Mouse (Mus musculus): ENCODE results near the gene Crk. TPM values are rescaled to one million over a fixed set of nuclear protein-coding genes. Genes with fewer than 3 reads are reported as not detected.

Crk gene
- polyA plus RNA-seq, 1 experiment from 2014 or later = 71.1 TPM

DNA sequence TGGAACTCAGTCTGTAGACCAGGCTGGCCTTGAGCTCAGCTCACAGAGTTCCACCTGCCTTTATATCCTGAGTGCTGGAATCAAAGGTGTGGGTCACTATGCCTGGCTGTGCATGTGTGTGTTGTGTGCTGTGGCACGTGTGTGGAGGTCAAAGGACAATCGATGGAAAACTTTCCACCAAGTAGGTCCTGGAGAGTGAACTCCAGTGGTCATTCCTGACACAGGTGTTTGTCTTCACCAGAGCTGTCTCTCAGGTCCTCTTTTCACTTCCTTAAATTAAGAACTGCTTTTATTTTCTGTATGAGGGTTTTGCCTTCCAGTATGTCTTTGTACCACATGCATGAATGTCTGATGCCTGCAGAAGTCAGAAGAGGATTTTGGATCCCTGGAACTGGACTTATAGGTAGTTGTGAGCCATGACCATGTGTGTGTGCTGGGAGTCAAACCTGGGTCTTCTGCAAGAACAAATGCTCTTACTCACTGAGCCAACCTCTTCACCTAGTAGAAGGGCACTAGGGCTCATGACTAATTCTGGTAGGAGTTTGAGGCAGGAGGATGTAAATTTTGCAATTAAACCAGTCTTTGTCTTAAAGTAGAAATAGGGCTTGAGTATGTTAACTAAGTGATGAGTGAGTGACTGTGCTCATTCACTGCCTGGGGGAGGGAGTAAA is 58.9 kb downstream of the Crk start:
- Histone ChIP-seq H3K4me1 (replicated peaks; ENCODE audit: control insufficient read depth, insufficient read depth, low read length) (peaks cover 34% of the 10 kb centered on the region), H3K9me3 (ENCODE audit: control insufficient read depth, low read length) (no peaks in the 10 kb centered on the region), H3K4me3 (ENCODE audit: low read depth, low read length) (no peak overlapping the region), H3K36me3 (ENCODE audit: control insufficient read depth, insufficient read depth, low read length) (peaks cover 19% of the 10 kb centered on the region; the same call in 1 of the 2 replicates), H3K27me3 (replicated peaks; ENCODE audit: control insufficient read depth, insufficient read depth, low read length) (no peaks in the 10 kb centered on the region), H3K27ac (ENCODE audit: low read depth, low read length) (no peak overlapping the region), H3K9ac (ENCODE audit: low read depth, low read length) (no peak overlapping the region), H3K4me2 (no peak overlapping the region)
- DNase-seq (ENCODE audit: low spot score) (no peak), ATAC-seq (replicated peaks; ENCODE audit: low FRiP score) (no peak)
- WGBS = 83% methylated on average over 2 of the region's 2 CpGs

DNA sequence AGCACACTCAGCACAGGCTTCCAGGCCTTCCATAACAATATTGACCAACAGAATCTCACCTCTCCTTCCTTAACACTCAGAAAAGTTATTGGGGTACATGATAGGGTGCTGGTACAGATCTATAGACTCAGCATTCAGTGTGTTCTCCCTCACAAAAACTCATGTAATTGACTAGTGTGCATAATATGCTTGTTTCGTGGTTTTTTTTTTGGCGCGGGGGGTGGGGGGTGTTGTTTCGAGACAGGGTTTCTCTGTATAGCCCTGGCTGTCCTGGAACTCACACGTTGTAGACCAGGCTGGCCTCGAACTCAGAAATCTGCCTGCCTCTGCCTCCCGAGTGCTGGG is 59.4 kb downstream of the Crk start:
- Histone ChIP-seq H3K4me2 (no peak overlapping the region), H3K27ac (ENCODE audit: low read depth, low read length) (no peak overlapping the region), H3K4me1 (replicated peaks; ENCODE audit: control insufficient read depth, insufficient read depth, low read length) (peaks cover 34% of the 10 kb centered on the region), H3K9ac (ENCODE audit: low read depth, low read length) (no peak overlapping the region), H3K27me3 (replicated peaks; ENCODE audit: control insufficient read depth, insufficient read depth, low read length) (no peaks in the 10 kb centered on the region), H3K9me3 (ENCODE audit: control insufficient read depth, low read length) (no peaks in the 10 kb centered on the region), H3K36me3 (ENCODE audit: control insufficient read depth, insufficient read depth, low read length) (peaks cover 20% of the 10 kb centered on the region; the same call in 1 of the 2 replicates), H3K4me3 (ENCODE audit: low read depth, low read length) (no peak overlapping the region)
- WGBS = 90% methylated on average over 7 of the region's 7 CpGs
- DNase-seq (ENCODE audit: low spot score) (no peak), ATAC-seq (replicated peaks; ENCODE audit: low FRiP score) (no peak)

DNA sequence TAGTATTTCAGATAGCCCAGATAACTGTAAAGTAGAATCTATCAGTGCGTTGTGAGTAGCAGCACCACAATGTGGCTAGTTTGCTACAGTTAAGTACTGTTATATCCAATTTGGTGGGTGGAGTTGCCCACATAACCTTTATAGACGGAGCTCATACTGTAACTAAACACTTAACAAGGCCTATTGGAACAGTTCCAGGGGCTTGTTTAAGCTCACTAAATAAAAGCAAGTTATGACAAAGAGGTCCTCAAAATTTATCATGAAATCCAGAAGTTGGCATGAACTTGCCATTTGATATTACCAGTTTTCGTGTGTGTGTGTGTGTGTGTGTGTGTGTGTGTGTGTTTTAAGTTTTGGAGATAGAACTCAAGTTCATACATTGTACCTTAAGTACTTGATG is 61.1 kb downstream of the Crk start:
- Histone ChIP-seq H3K9me3 (ENCODE audit: control insufficient read depth, low read length) (no peaks in the 10 kb centered on the region), H3K4me3 (ENCODE audit: low read depth, low read length) (no peak overlapping the region), H3K27ac (ENCODE audit: low read depth, low read length) (no peak overlapping the region), H3K4me1 (replicated peaks; ENCODE audit: control insufficient read depth, insufficient read depth, low read length) (peaks cover 29% of the 10 kb centered on the region), H3K36me3 (ENCODE audit: control insufficient read depth, insufficient read depth, low read length) (peaks cover 22% of the 10 kb centered on the region; the same call in 1 of the 2 replicates), H3K27me3 (replicated peaks; ENCODE audit: control insufficient read depth, insufficient read depth, low read length) (no peaks in the 10 kb centered on the region), H3K9ac (ENCODE audit: low read depth, low read length) (no peak overlapping the region), H3K4me2 (no peak overlapping the region)
- ATAC-seq (replicated peaks; ENCODE audit: low FRiP score) (no peak), DNase-seq (ENCODE audit: low spot score) (no peak)
- WGBS = 76% methylated on average over 3 of the region's 3 CpGs

DNA sequence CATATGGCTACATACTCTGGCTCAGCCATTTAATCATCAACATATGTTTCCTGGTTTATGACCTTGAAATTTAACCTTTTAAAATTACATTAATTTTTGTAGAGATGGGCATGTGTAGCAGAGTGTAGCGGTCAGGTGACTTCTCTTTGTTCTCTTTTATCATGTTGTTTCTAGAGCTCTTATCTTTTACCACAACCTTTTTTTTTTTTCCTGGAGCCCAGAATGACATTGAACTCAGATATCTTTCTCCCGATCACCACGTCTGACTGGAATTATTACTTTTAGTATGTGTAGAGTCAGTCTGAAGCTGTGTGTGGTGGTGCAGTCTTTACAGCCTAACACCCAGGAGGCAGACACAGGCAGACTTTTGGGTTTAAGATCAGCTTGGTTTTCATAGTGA is 62.6 kb downstream of the Crk start:
- H3K4me2 ChIP-seq = no peak overlapping the region
- H3K27me3 ChIP-seq (replicated peaks; ENCODE audit: control insufficient read depth, insufficient read depth, low read length) = no peaks in the 10 kb centered on the region
- H3K4me3 ChIP-seq (ENCODE audit: low read depth, low read length) = no peak overlapping the region
- peaks cover 24% of the 10 kb centered on the region for H3K4me1 ChIP-seq (replicated peaks; ENCODE audit: control insufficient read depth, insufficient read depth, low read length)
- H3K27ac ChIP-seq (ENCODE audit: low read depth, low read length) = no peak overlapping the region
- no peak for ATAC-seq (replicated peaks; ENCODE audit: low FRiP score)
- no peak overlapping the region for H3K9ac ChIP-seq (ENCODE audit: low read depth, low read length)
- 52% methylated on average over 3 of the region's 3 CpGs for WGBS
- H3K9me3 ChIP-seq (ENCODE audit: control insufficient read depth, low read length) = no peaks in the 10 kb centered on the region
- DNase-seq (ENCODE audit: low spot score) = no peak
- H3K36me3 ChIP-seq (ENCODE audit: control insufficient read depth, insufficient read depth, low read length) = peaks cover 22% of the 10 kb centered on the region; the same call in 1 of the 2 replicates

DNA sequence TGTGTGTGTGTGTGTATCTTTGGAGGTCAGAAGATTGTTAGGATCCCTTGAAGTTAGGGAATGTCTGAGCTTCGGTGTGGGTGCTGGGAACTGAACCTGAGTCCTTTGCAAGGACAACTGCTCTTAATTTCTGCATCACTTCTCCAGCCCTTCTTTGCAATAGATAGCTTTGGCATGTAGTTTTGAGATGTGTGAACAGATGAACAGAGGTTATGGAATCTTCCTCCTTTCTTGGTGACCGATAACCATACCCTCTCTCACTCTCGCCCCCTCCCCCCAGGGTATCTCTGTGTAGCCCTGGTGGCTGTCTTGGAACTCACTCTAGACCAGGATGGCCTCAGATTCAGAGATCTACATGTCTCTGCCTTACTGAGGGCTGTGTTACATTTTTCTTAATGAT is 65.7 kb downstream of the Crk start:
- Histone ChIP-seq H3K4me3 (ENCODE audit: low read depth, low read length) (no peak overlapping the region), H3K9ac (ENCODE audit: low read depth, low read length) (no peak overlapping the region), H3K4me2 (no peak overlapping the region), H3K27ac (ENCODE audit: low read depth, low read length) (no peak overlapping the region), H3K27me3 (replicated peaks; ENCODE audit: control insufficient read depth, insufficient read depth, low read length) (no peaks in the 10 kb centered on the region), H3K36me3 (ENCODE audit: control insufficient read depth, insufficient read depth, low read length) (peaks cover 12% of the 10 kb centered on the region; the same call in 1 of the 2 replicates), H3K4me1 (replicated peaks; ENCODE audit: control insufficient read depth, insufficient read depth, low read length) (peaks cover 24% of the 10 kb centered on the region), H3K9me3 (ENCODE audit: control insufficient read depth, low read length) (no peaks in the 10 kb centered on the region)
- ATAC-seq (replicated peaks; ENCODE audit: low FRiP score) = no peak
- DNase-seq (ENCODE audit: low spot score) = no peak
- WGBS = 85% methylated on average over 3 of the region's 3 CpGs

DNA sequence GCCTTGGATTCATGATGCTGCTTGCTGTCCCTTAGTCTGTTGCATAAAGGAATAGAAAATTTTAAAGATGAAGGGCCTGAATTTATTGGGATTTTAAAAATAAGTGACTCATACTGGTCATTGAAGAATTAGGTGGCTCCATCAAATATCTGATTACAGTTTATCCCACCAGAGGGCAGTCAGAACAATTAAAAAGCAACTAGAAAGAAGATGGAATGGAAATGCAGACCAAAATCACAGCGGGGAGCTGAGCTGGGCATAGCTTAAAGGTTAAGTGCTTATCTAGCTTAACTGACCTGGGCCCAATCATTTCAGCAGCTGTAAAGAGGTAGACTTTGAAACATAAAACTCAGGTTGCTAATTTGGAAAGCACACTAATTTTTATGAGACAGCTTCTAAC is 71.5 kb downstream of the Crk start:
- WGBS = 85% methylated on average over 1 of the region's 1 CpGs
- Histone ChIP-seq H3K27me3 (replicated peaks; ENCODE audit: control insufficient read depth, insufficient read depth, low read length) (no peaks in the 10 kb centered on the region), H3K4me2 (no peak overlapping the region), H3K4me1 (replicated peaks; ENCODE audit: control insufficient read depth, insufficient read depth, low read length) (peaks cover 11% of the 10 kb centered on the region), H3K9ac (ENCODE audit: low read depth, low read length) (no peak overlapping the region), H3K27ac (ENCODE audit: low read depth, low read length) (no peak overlapping the region), H3K4me3 (ENCODE audit: low read depth, low read length) (no peak overlapping the region), H3K36me3 (ENCODE audit: control insufficient read depth, insufficient read depth, low read length) (peaks cover 8% of the 10 kb centered on the region; the same call in 1 of the 2 replicates), H3K9me3 (ENCODE audit: control insufficient read depth, low read length) (no peaks in the 10 kb centered on the region)
- DNase-seq (ENCODE audit: low spot score) = no peak
- no peak for ATAC-seq (replicated peaks; ENCODE audit: low FRiP score)

DNA sequence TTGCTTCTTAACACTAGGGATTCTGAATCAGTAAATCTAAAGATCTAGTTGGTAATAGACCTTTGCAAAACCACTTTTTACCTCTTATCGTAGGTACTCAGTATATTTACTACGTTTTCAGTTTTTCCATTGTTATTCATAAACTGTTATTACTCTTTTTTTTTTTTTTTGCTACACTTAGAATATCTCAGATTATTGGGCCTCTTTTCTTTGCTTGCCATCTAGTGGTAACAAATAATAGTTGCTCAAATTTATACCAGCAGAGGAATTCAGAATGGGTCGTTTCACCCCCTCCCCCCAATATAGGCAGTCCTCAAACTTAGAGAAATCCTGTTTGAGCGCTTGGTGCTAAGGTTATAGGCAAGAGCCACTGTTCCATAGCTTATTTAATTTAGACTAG is 72.0 kb downstream of the Crk start:
- Histone ChIP-seq H3K4me1 (replicated peaks; ENCODE audit: control insufficient read depth, insufficient read depth, low read length) (peaks cover 11% of the 10 kb centered on the region), H3K9ac (ENCODE audit: low read depth, low read length) (no peak overlapping the region), H3K4me3 (ENCODE audit: low read depth, low read length) (no peak overlapping the region), H3K27ac (ENCODE audit: low read depth, low read length) (no peak overlapping the region), H3K36me3 (ENCODE audit: control insufficient read depth, insufficient read depth, low read length) (peaks cover 12% of the 10 kb centered on the region; the same call in 1 of the 2 replicates), H3K4me2 (no peak overlapping the region), H3K9me3 (ENCODE audit: control insufficient read depth, low read length) (no peaks in the 10 kb centered on the region), H3K27me3 (replicated peaks; ENCODE audit: control insufficient read depth, insufficient read depth, low read length) (no peaks in the 10 kb centered on the region)
- WGBS = 77% methylated on average over 4 of the region's 4 CpGs
- no peak for DNase-seq (ENCODE audit: low spot score)
- ATAC-seq (replicated peaks; ENCODE audit: low FRiP score) = no peak

Other genes with a start within 250 kb of the Crk start
- 321 and 377 TPM in 2 replicates for gene Serpinf2, start 239.7 kb upstream of the Crk start, polyA plus RNA-seq (2014; fragmentation: Nextera tagmentation; extraction: Ambion mirVana)
- gene Wdr81, start 224.5 kb upstream of the Crk start, polyA plus RNA-seq (2014; fragmentation: Nextera tagmentation; extraction: Ambion mirVana) = 21.8 and 21.9 TPM in 2 replicates
- 29.8 and 33.0 TPM in 2 replicates for gene Tlcd2, start 217.5 kb upstream of the Crk start, polyA plus RNA-seq (2014; fragmentation: Nextera tagmentation; extraction: Ambion mirVana)
- gene Prpf8, start 192.4 kb upstream of the Crk start, polyA plus RNA-seq (2014; fragmentation: Nextera tagmentation; extraction: Ambion mirVana) = 105 and 119 TPM in 2 replicates
- gene Rilp, start 169.2 kb upstream of the Crk start, polyA plus RNA-seq (2014; fragmentation: Nextera tagmentation; extraction: Ambion mirVana) = 1.2 and 1.5 TPM in 2 replicates
- 7.0 and 7.8 TPM in 2 replicates for gene Scarf1, start 165.7 kb upstream of the Crk start, polyA plus RNA-seq (2014; fragmentation: Nextera tagmentation; extraction: Ambion mirVana)
- gene Slc43a2, start 147.6 kb upstream of the Crk start, polyA plus RNA-seq (2014; fragmentation: Nextera tagmentation; extraction: Ambion mirVana) = 5.5 and 7.8 TPM in 2 replicates
- gene Pitpna, start 91.2 kb upstream of the Crk start, polyA plus RNA-seq (2014; fragmentation: Nextera tagmentation; extraction: Ambion mirVana) = 63.2 and 65.1 TPM in 2 replicates
- gene Inpp5k, start 48.3 kb upstream of the Crk start, polyA plus RNA-seq (2014; fragmentation: Nextera tagmentation; extraction: Ambion mirVana) = 21.9 and 22.2 TPM in 2 replicates
- 37.4 and 41.9 TPM in 2 replicates for gene Myo1c, start 28.8 kb upstream of the Crk start, polyA plus RNA-seq (2014; fragmentation: Nextera tagmentation; extraction: Ambion mirVana)
- 710 and 755 TPM in 2 replicates for gene Ywhae, start 53.6 kb downstream of the Crk start, polyA plus RNA-seq (2014; fragmentation: Nextera tagmentation; extraction: Ambion mirVana)
- gene Doc2b, start 116.8 kb downstream of the Crk start, polyA plus RNA-seq (2014; fragmentation: Nextera tagmentation; extraction: Ambion mirVana) = 0.10 and 0.40 TPM in 2 replicates